Mouse (Mus musculus): ENCODE measurements around the gene Tmpo. TPM values are rescaled to one million over a fixed set of nuclear protein-coding genes. Genes with fewer than 3 reads are reported as not detected.

Gene Tmpo
- polyA plus RNA-seq, 1 experiment from 2014 or later = 192 TPM

GRCm38 (mm10) chr10:91181461-91182288 is 560 bp upstream of the Tmpo start:
- H3K4me1 ChIP-seq = peaks cover 29% of the 10 kb centered on the region
- H3K27ac ChIP-seq = peak overlapping the region; percentile 95
- no peaks in the 10 kb centered on the region for H3K36me3 ChIP-seq
- H3K4me3 ChIP-seq = peak overlapping the region; percentile 66
- peak; percentile 99 for DNase-seq (ENCODE audit: low spot score)
- H3K9me3 ChIP-seq = no peaks in the 10 kb centered on the region
- H3K27me3 ChIP-seq (ENCODE audit: insufficient read depth, poor library complexity, severe bottlenecking) = no peaks in the 10 kb centered on the region
- WGBS = under 1% methylated on average over 69 of the region's 69 CpGs

GRCm38 (mm10) chr10:91180301-91180700 is 814 bp downstream of the Tmpo start:
- Histone ChIP-seq H3K4me3 (peak overlapping the region; percentile 66), H3K9me3 (no peaks in the 10 kb centered on the region), H3K27ac (peak overlapping the region; percentile 95), H3K27me3 (ENCODE audit: insufficient read depth, poor library complexity, severe bottlenecking) (no peaks in the 10 kb centered on the region), H3K4me1 (peaks cover 29% of the 10 kb centered on the region), H3K36me3 (no peaks in the 10 kb centered on the region)
- 48% methylated on average over 7 of the region's 7 CpGs for WGBS
- no peak for DNase-seq (ENCODE audit: low spot score)

GRCm38 (mm10) chr10:91179834-91180233 is 1.3 kb downstream of the Tmpo start:
- H3K4me1 ChIP-seq = peaks cover 29% of the 10 kb centered on the region
- no peaks in the 10 kb centered on the region for H3K36me3 ChIP-seq
- H3K27me3 ChIP-seq (ENCODE audit: insufficient read depth, poor library complexity, severe bottlenecking) = no peaks in the 10 kb centered on the region
- H3K27ac ChIP-seq = peak overlapping the region; percentile 95
- no peak for DNase-seq (ENCODE audit: low spot score)
- peak overlapping the region; percentile 66; the same call in 1 of the 2 replicates for H3K4me3 ChIP-seq
- 83% methylated on average over 2 of the region's 2 CpGs for WGBS
- H3K9me3 ChIP-seq = no peaks in the 10 kb centered on the region

GRCm38 (mm10) chr10:91177201-91177600 is 3.9 kb downstream of the Tmpo start:
- Histone ChIP-seq H3K4me1 (peaks cover 16% of the 10 kb centered on the region), H3K27ac (0 out of 2 replicates have a peak overlapping the region, but pooled peaks have one; percentile 23), H3K9me3 (no peaks in the 10 kb centered on the region), H3K27me3 (ENCODE audit: insufficient read depth, poor library complexity, severe bottlenecking) (no peaks in the 10 kb centered on the region), H3K4me3 (no peak overlapping the region), H3K36me3 (no peaks in the 10 kb centered on the region)
- WGBS = 29% methylated on average over 4 of the region's 4 CpGs
- DNase-seq (ENCODE audit: low spot score) = no peak

- Histone ChIP-seq H3K9me3 (no peaks in the 10 kb centered on the region), H3K4me1 (peaks cover 16% of the 10 kb centered on the region), H3K27me3 (ENCODE audit: insufficient read depth, poor library complexity, severe bottlenecking) (no peaks in the 10 kb centered on the region), H3K27ac (peak overlapping the region; percentile 100), H3K4me3 (peak overlapping the region; percentile 89), H3K36me3 (peaks cover 4% of the 10 kb centered on the region; the same call in 1 of the 2 replicates)
- WGBS = 78% methylated on average over 14 of the region's 14 CpGs
- DNase-seq (ENCODE audit: low spot score) = peak; percentile 41
These were observed 8.6 kb downstream of the Tmpo start for GRCm38 (mm10) chr10:91172329-91173100.

- peak overlapping the region; percentile 89 for H3K4me3 ChIP-seq
- WGBS = under 1% methylated on average over 68 of the region's 68 CpGs
- peak overlapping the region; percentile 100 for H3K27ac ChIP-seq
- H3K4me1 ChIP-seq = peaks cover 18% of the 10 kb centered on the region; the same call in 1 of the 2 replicates
- no peaks in the 10 kb centered on the region for H3K27me3 ChIP-seq (ENCODE audit: insufficient read depth, poor library complexity, severe bottlenecking)
- DNase-seq (ENCODE audit: low spot score) = peak; percentile 98
- H3K36me3 ChIP-seq = peaks cover 8% of the 10 kb centered on the region; the same call in 1 of the 2 replicates
- H3K9me3 ChIP-seq = no peaks in the 10 kb centered on the region
These were observed 9.4 kb downstream of the Tmpo start for GRCm38 (mm10) chr10:91171455-91172328.

GRCm38 (mm10) chr10:91171041-91171440 is 10.1 kb downstream of the Tmpo start:
- no peaks in the 10 kb centered on the region for H3K9me3 ChIP-seq
- H3K4me1 ChIP-seq = peaks cover 18% of the 10 kb centered on the region; the same call in 1 of the 2 replicates
- H3K4me3 ChIP-seq = peak overlapping the region; percentile 89
- no peaks in the 10 kb centered on the region for H3K27me3 ChIP-seq (ENCODE audit: insufficient read depth, poor library complexity, severe bottlenecking)
- no peak for DNase-seq (ENCODE audit: low spot score)
- H3K36me3 ChIP-seq = peaks cover 8% of the 10 kb centered on the region; the same call in 1 of the 2 replicates
- peak overlapping the region; percentile 100 for H3K27ac ChIP-seq
- under 1% methylated on average over 57 of the region's 59 CpGs for WGBS

GRCm38 (mm10) chr10:91170143-91170941 is 10.8 kb downstream of the Tmpo start:
- peaks cover 18% of the 10 kb centered on the region; the same call in 1 of the 2 replicates for H3K4me1 ChIP-seq
- DNase-seq (ENCODE audit: low spot score) = peak; percentile 95
- WGBS = under 1% methylated on average over 49 of the region's 50 CpGs

GRCm38 (mm10) chr10:91169414-91170065 is 11.6 kb downstream of the Tmpo start:
- peaks cover 18% of the 10 kb centered on the region; the same call in 1 of the 2 replicates for H3K4me1 ChIP-seq
- H3K27me3 ChIP-seq (ENCODE audit: insufficient read depth, poor library complexity, severe bottlenecking) = no peaks in the 10 kb centered on the region
- peak overlapping the region; percentile 100 for H3K27ac ChIP-seq
- no peaks in the 10 kb centered on the region for H3K9me3 ChIP-seq
- peak overlapping the region; percentile 89 for H3K4me3 ChIP-seq
- H3K36me3 ChIP-seq = peaks cover 23% of the 10 kb centered on the region
- peak; percentile 57 for DNase-seq (ENCODE audit: low spot score)
- WGBS = 36% methylated on average over 17 of the region's 17 CpGs

More at GRCm38 (mm10) chr10:91170143-91170941, 10.8 kb downstream of the Tmpo start:
- peaks cover 15% of the 10 kb centered on the region for H3K36me3 ChIP-seq
- H3K27me3 ChIP-seq (ENCODE audit: insufficient read depth, poor library complexity, severe bottlenecking) = no peaks in the 10 kb centered on the region
- peak overlapping the region; percentile 100 for H3K27ac ChIP-seq
- no peaks in the 10 kb centered on the region for H3K9me3 ChIP-seq
- peak overlapping the region; percentile 89 for H3K4me3 ChIP-seq

- peak; percentile 71 for DNase-seq (ENCODE audit: low spot score)
- Histone ChIP-seq H3K36me3 (peaks cover 44% of the 10 kb centered on the region), H3K9me3 (no peaks in the 10 kb centered on the region), H3K27me3 (ENCODE audit: insufficient read depth, poor library complexity, severe bottlenecking) (no peaks in the 10 kb centered on the region), H3K27ac (peak overlapping the region; percentile 69; the same call in 1 of the 2 replicates), H3K4me3 (peak overlapping the region; percentile 89; the same call in 1 of the 2 replicates), H3K4me1 (peaks cover 18% of the 10 kb centered on the region; the same call in 1 of the 2 replicates)
- WGBS = 41% methylated on average over 7 of the region's 7 CpGs
These were observed 13.8 kb downstream of the Tmpo start for GRCm38 (mm10) chr10:91167352-91167751.

GRCm38 (mm10) chr10:91166890-91167289 is 14.2 kb downstream of the Tmpo start:
- H3K27ac ChIP-seq = peak overlapping the region; percentile 69; the same call in 1 of the 2 replicates
- H3K9me3 ChIP-seq = no peaks in the 10 kb centered on the region
- peak overlapping the region; percentile 89 for H3K4me3 ChIP-seq
- no peaks in the 10 kb centered on the region for H3K27me3 ChIP-seq (ENCODE audit: insufficient read depth, poor library complexity, severe bottlenecking)
- peaks cover 18% of the 10 kb centered on the region; the same call in 1 of the 2 replicates for H3K4me1 ChIP-seq
- DNase-seq (ENCODE audit: low spot score) = peak; percentile 75
- WGBS = 68% methylated on average over 5 of the region's 5 CpGs
- H3K36me3 ChIP-seq = peaks cover 49% of the 10 kb centered on the region

All from heart, embryonic 10.5 days (tissue).